Mouse (Mus musculus): ENCODE measurements around the gene Lrrc61. TPM values are rescaled to one million over a fixed set of nuclear protein-coding genes. Genes with fewer than 3 reads are reported as not detected.

Gene Lrrc61
- polyA plus RNA-seq, 1 experiment from 2014 or later: 13.9 TPM

DNA sequence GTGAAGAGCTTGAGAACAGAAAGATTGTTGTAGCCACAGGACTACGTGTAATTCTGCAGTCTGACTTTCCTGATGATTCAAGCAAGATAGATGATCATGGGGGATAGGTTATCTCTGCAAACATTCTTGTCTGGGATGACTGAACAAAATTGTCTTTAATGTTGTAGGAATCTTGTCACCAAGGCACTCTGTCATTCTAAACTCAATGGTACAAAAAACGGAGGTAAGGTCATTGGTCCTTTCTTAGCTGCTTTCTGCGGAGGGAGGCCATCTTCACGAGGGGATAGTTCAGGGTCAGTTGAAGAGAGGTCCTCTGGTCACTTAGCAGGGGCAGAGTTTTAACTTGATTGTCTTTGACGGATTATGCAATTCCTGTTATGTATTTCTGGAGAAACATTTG, 24.1 kb downstream of the Lrrc61 start:
- Histone ChIP-seq H3K27ac (ENCODE audit: low read depth, low read length) (no peak overlapping the region), H3K27me3 (ENCODE audit: control insufficient read depth, insufficient read depth, low read length) (no peaks in the 10 kb centered on the region), H3K4me3 (ENCODE audit: low read depth, low read length) (no peak overlapping the region), H3K36me3 (ENCODE audit: control insufficient read depth, insufficient read depth, low read length) (no peaks in the 10 kb centered on the region), H3K4me1 (replicated peaks; ENCODE audit: control insufficient read depth, insufficient read depth, low read length) (no peaks in the 10 kb centered on the region), H3K9ac (ENCODE audit: low read depth, low read length) (no peak overlapping the region), H3K4me2 (replicated peaks; ENCODE audit: low read depth, low read length) (no peak overlapping the region), H3K9me3 (ENCODE audit: control insufficient read depth, low read length) (no peaks in the 10 kb centered on the region)
- 67% methylated on average over 5 of the region's 5 CpGs for WGBS
- ATAC-seq (ENCODE audit: low FRiP score) (no peak), DNase-seq (ENCODE audit: low spot score) (no peak)

DNA sequence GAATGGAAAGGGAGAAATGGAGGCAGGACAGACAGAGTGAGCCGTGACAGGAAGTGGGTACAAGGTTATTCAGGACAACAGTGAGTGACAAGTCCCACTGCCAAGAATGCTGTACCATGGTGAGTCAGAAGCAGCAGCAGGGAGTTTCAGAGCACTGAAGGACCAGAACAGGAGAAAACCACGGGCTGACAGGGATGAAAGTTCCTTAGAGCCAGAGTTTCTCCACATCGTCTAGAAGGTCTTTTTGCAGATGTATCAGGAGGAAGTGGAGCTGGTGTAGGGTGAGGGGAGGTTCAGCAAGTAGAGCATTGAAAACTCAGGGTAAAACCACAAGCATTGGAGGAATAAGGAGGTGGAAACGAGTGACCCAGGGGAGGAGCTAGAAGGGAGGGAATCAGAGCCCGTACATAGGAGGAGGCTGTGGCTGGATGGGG, 24.6 kb downstream of the Lrrc61 start:
- no peak overlapping the region for H3K27ac ChIP-seq (ENCODE audit: low read depth, low read length)
- H3K36me3 ChIP-seq (ENCODE audit: control insufficient read depth, insufficient read depth, low read length): no peaks in the 10 kb centered on the region
- DNase-seq (ENCODE audit: low spot score) (no peak), ATAC-seq (ENCODE audit: low FRiP score) (no peak)
- no peaks in the 10 kb centered on the region for H3K4me1 ChIP-seq (replicated peaks; ENCODE audit: control insufficient read depth, insufficient read depth, low read length)
- H3K27me3 ChIP-seq (ENCODE audit: control insufficient read depth, insufficient read depth, low read length): no peaks in the 10 kb centered on the region
- no peak overlapping the region for H3K4me2 ChIP-seq (replicated peaks; ENCODE audit: low read depth, low read length)
- H3K4me3 ChIP-seq (ENCODE audit: low read depth, low read length): no peak overlapping the region
- no peaks in the 10 kb centered on the region for H3K9me3 ChIP-seq (ENCODE audit: control insufficient read depth, low read length)
- 48% methylated on average over 5 of the region's 5 CpGs for WGBS
- no peak overlapping the region for H3K9ac ChIP-seq (ENCODE audit: low read depth, low read length)

DNA sequence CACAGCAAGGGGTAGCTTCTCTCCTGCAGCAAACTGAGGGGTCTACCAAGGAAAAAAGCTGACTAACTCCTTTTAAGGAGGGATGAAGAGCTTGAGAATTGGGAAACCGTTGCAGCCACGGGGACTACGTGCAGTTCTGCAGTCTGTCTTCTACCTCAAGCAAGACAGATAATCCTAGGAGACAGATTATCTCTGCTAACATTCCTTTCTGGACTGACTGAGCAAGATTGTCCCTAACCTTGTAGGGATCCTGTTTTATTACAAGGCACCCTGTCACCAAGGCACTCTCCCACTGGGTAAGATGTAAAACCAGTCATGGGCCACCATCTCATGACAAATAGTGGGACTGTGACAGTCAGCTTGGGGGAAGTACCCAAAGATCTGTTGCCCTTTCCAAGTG, 26.7 kb downstream of the Lrrc61 start:
- WGBS: 35% methylated on average over 3 of the region's 3 CpGs
- Histone ChIP-seq H3K9ac (ENCODE audit: low read depth, low read length) (no peak overlapping the region), H3K9me3 (ENCODE audit: control insufficient read depth, low read length) (no peaks in the 10 kb centered on the region), H3K27ac (ENCODE audit: low read depth, low read length) (no peak overlapping the region), H3K36me3 (ENCODE audit: control insufficient read depth, insufficient read depth, low read length) (no peaks in the 10 kb centered on the region), H3K4me3 (ENCODE audit: low read depth, low read length) (no peak overlapping the region), H3K4me1 (replicated peaks; ENCODE audit: control insufficient read depth, insufficient read depth, low read length) (no peaks in the 10 kb centered on the region), H3K4me2 (replicated peaks; ENCODE audit: low read depth, low read length) (no peak overlapping the region), H3K27me3 (ENCODE audit: control insufficient read depth, insufficient read depth, low read length) (no peaks in the 10 kb centered on the region)
- ATAC-seq (ENCODE audit: low FRiP score) (no peak), DNase-seq (ENCODE audit: low spot score) (no peak)

DNA sequence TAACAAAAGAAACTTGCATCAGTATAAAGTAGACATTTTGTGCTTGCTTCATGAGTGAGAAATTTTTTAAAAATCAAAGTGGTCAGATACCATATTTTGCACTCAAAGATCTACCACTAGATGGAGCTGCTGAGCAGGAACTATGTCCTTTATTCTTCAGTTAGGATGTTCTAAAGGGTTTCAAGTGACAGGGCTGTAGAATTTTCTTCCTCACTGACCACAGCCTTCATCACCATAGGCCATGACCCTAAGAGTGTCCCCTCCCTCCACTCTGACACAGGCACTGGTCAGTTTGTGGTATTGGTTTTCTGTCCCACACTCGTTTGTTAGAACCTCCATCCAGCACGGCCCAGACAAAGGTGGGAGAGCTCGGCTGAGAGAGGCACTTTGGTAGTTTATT, 27.4 kb downstream of the Lrrc61 start:
- no peak for ATAC-seq (ENCODE audit: low FRiP score)
- Histone ChIP-seq H3K4me2 (replicated peaks; ENCODE audit: low read depth, low read length) (no peak overlapping the region), H3K36me3 (ENCODE audit: control insufficient read depth, insufficient read depth, low read length) (no peaks in the 10 kb centered on the region), H3K27me3 (ENCODE audit: control insufficient read depth, insufficient read depth, low read length) (no peaks in the 10 kb centered on the region), H3K9ac (ENCODE audit: low read depth, low read length) (no peak overlapping the region), H3K9me3 (ENCODE audit: control insufficient read depth, low read length) (no peaks in the 10 kb centered on the region), H3K4me3 (ENCODE audit: low read depth, low read length) (no peak overlapping the region), H3K4me1 (replicated peaks; ENCODE audit: control insufficient read depth, insufficient read depth, low read length) (no peaks in the 10 kb centered on the region), H3K27ac (ENCODE audit: low read depth, low read length) (no peak overlapping the region)
- DNase-seq (ENCODE audit: low spot score): peak; percentile 81
- WGBS: 67% methylated on average over 3 of the region's 3 CpGs

GRCm38 (mm10) chr6:48589194-48589750, 34.7 kb downstream of the Lrrc61 start, which contains the start of gene Gm45021:
TSS of gene Gm45021 (plus strand) at chr6:48589610.
- DNase-seq (ENCODE audit: low spot score) (no peak), ATAC-seq (ENCODE audit: low FRiP score) (no peak)
- 0 out of 2 replicates have a peak, but pooled peaks cover 2% of the 10 kb centered on the region for H3K4me1 ChIP-seq (replicated peaks; ENCODE audit: control insufficient read depth, insufficient read depth, low read length)
- H3K9me3 ChIP-seq (ENCODE audit: control insufficient read depth, low read length): no peaks in the 10 kb centered on the region
- 70% methylated on average over 6 of the region's 6 CpGs for WGBS
- H3K36me3 ChIP-seq (ENCODE audit: control insufficient read depth, insufficient read depth, low read length): no peaks in the 10 kb centered on the region
- H3K27ac ChIP-seq (ENCODE audit: low read depth, low read length): no peak within 1 kb of the TSS
- no peak within 1 kb of the TSS for H3K9ac ChIP-seq (ENCODE audit: low read depth, low read length)
- H3K4me3 ChIP-seq (ENCODE audit: low read depth, low read length): no peak within 1 kb of the TSS
- H3K4me2 ChIP-seq (replicated peaks; ENCODE audit: low read depth, low read length): no peak within 1 kb of the TSS
- no peaks in the 10 kb centered on the region for H3K27me3 ChIP-seq (ENCODE audit: control insufficient read depth, insufficient read depth, low read length)

DNA sequence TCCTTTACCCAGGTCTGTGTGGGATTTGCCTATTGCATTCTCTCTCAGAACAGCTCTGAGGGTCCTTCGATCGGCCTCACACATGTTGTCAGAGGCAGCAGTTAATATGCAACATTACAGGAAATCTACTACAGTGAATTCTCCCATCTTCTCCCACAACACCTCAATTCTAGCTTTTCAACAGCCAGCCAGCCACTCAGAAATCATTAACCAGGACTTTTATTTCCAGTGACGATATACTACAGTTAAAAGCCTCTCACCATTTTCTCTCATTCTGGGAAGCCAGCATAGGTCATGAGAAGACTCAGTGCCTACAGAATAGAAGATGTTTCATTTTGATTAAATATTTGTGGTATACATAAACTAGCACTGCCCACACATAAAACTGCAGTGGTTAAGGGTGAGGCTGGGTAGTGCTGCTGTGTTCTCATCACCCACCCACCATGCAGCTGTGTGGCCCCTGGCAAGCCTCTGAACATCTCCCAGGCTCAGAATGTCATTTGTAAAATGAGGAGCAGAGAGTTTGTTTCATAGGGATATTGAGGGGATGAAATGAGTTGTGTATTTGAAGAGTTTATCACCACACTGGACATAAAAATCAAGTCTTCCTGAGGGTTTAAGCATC, 36.7 kb downstream of the Lrrc61 start:
- 0 out of 2 replicates have a peak, but pooled peaks cover 5% of the 10 kb centered on the region for H3K4me1 ChIP-seq (replicated peaks; ENCODE audit: control insufficient read depth, insufficient read depth, low read length)
- no peak overlapping the region for H3K4me2 ChIP-seq (replicated peaks; ENCODE audit: low read depth, low read length)
- WGBS: 76% methylated on average over 3 of the region's 3 CpGs

DNA sequence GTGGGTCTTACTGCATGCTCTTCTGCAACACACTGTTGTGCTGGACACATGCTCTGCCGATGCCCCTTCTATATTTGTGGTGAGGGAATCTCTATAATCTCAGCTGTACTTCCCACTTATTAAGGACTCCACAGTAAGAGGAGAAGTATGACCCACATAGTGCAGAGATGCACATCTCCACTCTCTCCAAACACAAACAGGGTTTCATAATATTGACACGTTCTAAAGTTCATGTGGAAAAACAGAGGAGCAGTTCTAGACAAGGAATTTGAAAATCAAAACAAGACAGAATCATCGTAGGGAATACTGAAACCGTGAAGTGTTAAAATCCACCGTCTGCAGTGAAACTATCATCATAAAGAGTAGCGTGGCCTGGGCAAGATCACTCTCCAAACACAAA, 37.3 kb downstream of the Lrrc61 start:
- Histone ChIP-seq H3K27ac (ENCODE audit: low read depth, low read length) (no peak overlapping the region), H3K27me3 (ENCODE audit: control insufficient read depth, insufficient read depth, low read length) (no peaks in the 10 kb centered on the region), H3K9ac (ENCODE audit: low read depth, low read length) (no peak overlapping the region), H3K36me3 (ENCODE audit: control insufficient read depth, insufficient read depth, low read length) (peaks cover 8% of the 10 kb centered on the region), H3K9me3 (ENCODE audit: control insufficient read depth, low read length) (no peaks in the 10 kb centered on the region), H3K4me2 (replicated peaks; ENCODE audit: low read depth, low read length) (no peak overlapping the region), H3K4me1 (replicated peaks; ENCODE audit: control insufficient read depth, insufficient read depth, low read length) (0 out of 2 replicates have a peak, but pooled peaks cover 5% of the 10 kb centered on the region), H3K4me3 (ENCODE audit: low read depth, low read length) (no peak overlapping the region)
- WGBS: 91% methylated on average over 6 of the region's 6 CpGs
- DNase-seq (ENCODE audit: low spot score) (no peak), ATAC-seq (ENCODE audit: low FRiP score) (no peak)

More for the DNA sequence above, 36.7 kb downstream of the Lrrc61 start:
- no peak for ATAC-seq (ENCODE audit: low FRiP score)
- H3K4me3 ChIP-seq (ENCODE audit: low read depth, low read length): no peak overlapping the region
- H3K27ac ChIP-seq (ENCODE audit: low read depth, low read length): no peak overlapping the region
- DNase-seq (ENCODE audit: low spot score): no peak
- no peak overlapping the region for H3K9ac ChIP-seq (ENCODE audit: low read depth, low read length)
- H3K9me3 ChIP-seq (ENCODE audit: control insufficient read depth, low read length): no peaks in the 10 kb centered on the region
- H3K36me3 ChIP-seq (ENCODE audit: control insufficient read depth, insufficient read depth, low read length): peaks cover 3% of the 10 kb centered on the region
- H3K27me3 ChIP-seq (ENCODE audit: control insufficient read depth, insufficient read depth, low read length): no peaks in the 10 kb centered on the region

DNA sequence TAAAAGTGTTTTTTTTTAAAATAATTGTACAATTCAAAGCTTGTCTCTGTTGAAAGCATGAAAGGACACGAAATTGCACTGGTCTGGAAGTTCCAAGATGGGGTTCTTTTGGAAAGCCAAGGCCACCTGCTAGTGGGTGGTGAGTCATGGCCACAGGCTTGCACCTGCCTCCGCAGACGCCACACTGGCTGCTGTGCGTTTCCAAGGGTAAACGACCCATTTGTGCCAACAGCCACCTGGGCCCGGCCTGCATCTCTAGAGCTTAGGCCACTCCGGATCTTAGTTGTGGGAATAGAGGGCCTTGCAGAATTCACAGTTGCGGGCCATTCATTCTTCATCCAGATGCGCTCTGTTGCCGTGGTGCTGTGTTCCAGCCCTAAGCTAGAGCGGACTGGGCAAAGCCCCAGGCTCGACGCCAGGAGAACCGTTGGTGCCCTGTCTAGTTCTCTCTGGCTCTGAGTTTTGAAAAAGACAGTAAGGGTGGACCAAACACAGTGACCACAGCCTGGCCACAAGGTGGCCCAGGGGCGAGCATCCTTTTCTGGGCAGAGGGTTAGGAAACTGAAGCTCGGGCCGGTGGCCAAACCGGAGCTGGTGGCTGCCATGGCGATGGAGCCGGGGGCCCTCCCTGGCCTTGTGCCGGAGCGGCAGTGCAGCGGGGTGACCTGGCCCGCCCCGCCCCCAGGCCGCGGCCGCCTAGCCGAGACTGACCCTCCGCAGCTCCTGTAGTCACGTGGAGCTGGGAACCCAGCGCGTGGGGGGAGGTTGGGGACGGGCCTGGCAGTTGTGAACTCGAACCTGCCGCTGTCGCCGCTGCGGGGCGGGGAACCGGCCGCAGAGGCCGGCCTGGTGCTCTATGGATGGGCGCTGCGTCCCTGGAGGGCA, 38.8 kb downstream of the Lrrc61 start, which contains the start of the genes Repin1 and Gm44965:
Gene Repin1 (plus strand): TSS at position 726 of the 885 bp plus-strand sequence.
Gene Gm44965 (plus strand): TSS at position 784 of the 885 bp plus-strand sequence.
- 8% methylated on average over 37 of the region's 45 CpGs for WGBS
- peak; percentile 92 for DNase-seq (ENCODE audit: low spot score)
- no peaks in the 10 kb centered on the region for H3K27me3 ChIP-seq (ENCODE audit: control insufficient read depth, insufficient read depth, low read length)

More for the DNA sequence above, 38.8 kb downstream of the Lrrc61 start, which contains the start of the genes Repin1 and Gm44965:
- no peaks in the 10 kb centered on the region for H3K9me3 ChIP-seq (ENCODE audit: control insufficient read depth, low read length)
- peak within 1 kb of the TSS; percentile 86 for H3K4me3 ChIP-seq (ENCODE audit: low read depth, low read length)
- H3K36me3 ChIP-seq (ENCODE audit: control insufficient read depth, insufficient read depth, low read length): peaks cover 18% of the 10 kb centered on the region
- H3K9ac ChIP-seq (ENCODE audit: low read depth, low read length): peak within 1 kb of the TSS; percentile 87
- H3K4me1 ChIP-seq (replicated peaks; ENCODE audit: control insufficient read depth, insufficient read depth, low read length): 0 out of 2 replicates have a peak, but pooled peaks cover 5% of the 10 kb centered on the region
- peak within 1 kb of the TSS; percentile 85 for H3K27ac ChIP-seq (ENCODE audit: low read depth, low read length)
- ATAC-seq (ENCODE audit: low FRiP score): peak; percentile 96
- H3K4me2 ChIP-seq (replicated peaks; ENCODE audit: low read depth, low read length): peak within 1 kb of the TSS; percentile 63
